Mouse (Mus musculus) olfactory bulb, adult 2 months (tissue): ENCODE data around the gene Gm4792.

Experiments
- CTCF ChIP-seq: fragments of 200-500 bp; IDR thresholded peaks from 2 replicates; pipeline ENCODE4 v1.5.1; 2012; ENCODE audit warnings: low read depth, mild to moderate bottlenecking, low read length, moderate library complexity; ENCODE audit not compliant: insufficient read depth
- POLR2A ChIP-seq: fragments of 200-500 bp; IDR thresholded peaks from 2 replicates; pipeline ENCODE4 v1.6.1; 2012; ENCODE audit warnings: mild to moderate bottlenecking, low read depth, low read length, moderate library complexity; ENCODE audit not compliant: insufficient read depth

GRCm38 (mm10) chr10:94276511-94276910 is 22.0 kb downstream of the Gm4792 start:
- no peak for TF ChIP-seq CTCF
- TF ChIP-seq POLR2A: no peak
